Mouse (Mus musculus): ENCODE measurements around the gene C1s2. TPM values are rescaled to one million over a fixed set of nuclear protein-coding genes. Genes with fewer than 3 reads are reported as not detected.
"Not testable (repeated sequence)": the region's sequence is repeated elsewhere in the genome, so short reads cannot be mapped to it uniquely, and the experiment has no call there.

The C1s2 gene
- 0.10 and 0.15 TPM in 2 replicates for polyA plus RNA-seq (2015; fragmentation: Nextera tagmentation; extraction: Ambion mirVana)

DNA sequence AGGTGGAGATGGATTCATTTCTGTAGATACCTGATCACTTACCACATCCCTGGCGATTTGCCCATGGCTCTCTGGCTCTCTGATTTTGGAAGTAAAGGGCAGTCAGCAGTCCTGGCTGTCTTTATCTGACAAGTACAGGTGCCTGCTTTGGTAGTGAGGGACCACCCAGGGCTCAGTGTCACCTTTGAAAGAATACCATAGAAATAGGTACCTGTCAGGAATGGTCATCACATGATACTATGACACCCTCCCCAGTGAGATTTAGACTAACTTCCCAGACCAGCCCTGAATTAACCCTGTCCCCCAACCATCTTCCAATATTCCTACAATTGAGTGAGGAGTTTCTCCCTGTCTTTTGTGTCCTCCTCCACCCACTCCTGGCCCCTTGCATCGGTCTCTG lies at the start of gene C1s2:
C1s2 (minus strand) TSS at position 101 of the 400 bp plus-strand sequence.
- not testable (repeated sequence) for DNase-seq (ENCODE audit: low spot score)

GRCm38 (mm10) chr6:124683591-124684417 lies 47.9 kb upstream of the C1s2 start:
- DNase-seq (ENCODE audit: low spot score) = no peak

DNA sequence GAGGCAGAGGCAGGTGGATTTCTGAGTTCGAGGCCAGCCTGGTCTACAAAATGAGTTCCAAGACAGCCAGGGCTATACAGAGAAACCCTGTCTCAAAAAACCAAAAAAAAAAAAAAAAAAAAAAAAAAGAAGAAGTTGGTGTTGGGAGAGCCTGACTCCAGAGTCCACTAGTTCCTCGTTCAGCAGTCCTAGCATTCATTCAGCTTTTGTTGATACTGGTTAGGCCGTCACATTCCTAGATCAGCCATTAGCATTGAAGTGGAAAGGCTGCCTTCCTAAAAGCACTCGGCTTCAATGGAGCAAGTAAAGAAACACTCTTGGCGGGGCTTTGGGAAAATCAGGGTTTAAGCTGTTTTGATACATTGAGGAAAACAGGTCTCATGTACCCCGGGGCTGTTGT lies 46.4 kb upstream of the C1s2 start:
- not testable (repeated sequence) for DNase-seq (ENCODE audit: low spot score)

- no peak for DNase-seq (ENCODE audit: low spot score)
These were observed 43.6 kb upstream of the C1s2 start for GRCm38 (mm10) chr6:124679486-124679885.

- no peak for DNase-seq (ENCODE audit: low spot score)
These were observed 42.9 kb upstream of the C1s2 start for GRCm38 (mm10) chr6:124678769-124679168.

DNA sequence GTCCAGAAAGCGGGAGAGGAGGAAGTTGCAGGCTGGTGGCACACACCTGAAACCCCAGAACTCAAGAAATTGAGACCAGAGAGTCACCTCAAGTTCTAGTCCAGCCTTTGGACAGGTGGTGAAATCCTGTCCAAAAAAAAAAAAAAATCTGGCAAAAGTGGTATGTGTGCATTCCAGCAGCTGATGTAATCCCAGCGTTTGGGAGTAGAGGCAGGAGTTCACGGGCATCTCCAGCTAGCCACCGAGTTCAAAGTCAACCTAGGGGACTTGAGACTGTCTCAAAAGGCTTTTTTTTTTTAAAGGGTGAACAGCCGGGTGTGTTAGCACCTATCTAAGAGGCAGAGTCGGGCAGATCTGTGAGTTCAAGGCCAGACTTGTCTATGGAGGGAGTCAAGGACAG lies 40.3 kb upstream of the C1s2 start:
- no peak for DNase-seq (ENCODE audit: low spot score)

DNA sequence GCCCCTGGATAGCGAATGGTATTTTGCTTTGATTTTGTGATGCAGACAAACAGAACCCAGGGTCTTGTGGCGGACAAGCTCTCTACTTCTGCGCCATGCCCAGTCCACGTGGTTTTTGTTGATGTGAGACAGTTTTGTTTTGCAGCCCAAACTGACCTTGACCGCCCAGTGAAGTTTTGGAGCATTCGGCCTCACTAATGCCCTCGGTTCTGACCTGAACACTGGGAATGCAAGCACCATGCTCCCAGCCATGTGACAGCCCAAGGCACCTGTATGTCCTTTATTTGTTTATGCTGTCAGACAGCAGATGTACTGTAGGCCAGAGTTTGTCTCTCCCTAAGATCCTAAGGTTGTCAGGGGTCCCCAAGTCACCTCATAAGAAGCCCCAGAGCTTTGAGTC lies 38.7 kb upstream of the C1s2 start:
- DNase-seq (ENCODE audit: low spot score) = no peak

DNA sequence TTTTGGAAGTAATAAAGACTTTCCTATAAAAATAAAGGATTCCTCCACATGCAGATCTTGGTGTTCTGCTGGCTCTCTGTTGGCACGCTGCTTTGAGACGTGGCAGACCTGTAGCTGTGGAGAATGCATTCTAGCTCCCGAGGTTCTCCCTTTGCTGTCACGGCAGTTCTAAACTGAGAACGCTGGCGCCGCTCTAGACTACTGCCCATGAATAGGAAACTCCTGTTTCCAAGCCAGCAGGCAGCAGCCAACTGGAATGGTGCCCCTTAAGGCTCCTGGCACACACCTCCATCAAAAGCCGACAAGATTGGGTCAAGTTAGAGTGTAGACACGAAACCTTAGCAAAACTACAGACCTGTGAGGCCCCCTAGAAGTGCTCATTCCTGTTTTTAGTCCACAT lies 37.7 kb upstream of the C1s2 start:
- DNase-seq (ENCODE audit: low spot score) = no peak

DNA sequence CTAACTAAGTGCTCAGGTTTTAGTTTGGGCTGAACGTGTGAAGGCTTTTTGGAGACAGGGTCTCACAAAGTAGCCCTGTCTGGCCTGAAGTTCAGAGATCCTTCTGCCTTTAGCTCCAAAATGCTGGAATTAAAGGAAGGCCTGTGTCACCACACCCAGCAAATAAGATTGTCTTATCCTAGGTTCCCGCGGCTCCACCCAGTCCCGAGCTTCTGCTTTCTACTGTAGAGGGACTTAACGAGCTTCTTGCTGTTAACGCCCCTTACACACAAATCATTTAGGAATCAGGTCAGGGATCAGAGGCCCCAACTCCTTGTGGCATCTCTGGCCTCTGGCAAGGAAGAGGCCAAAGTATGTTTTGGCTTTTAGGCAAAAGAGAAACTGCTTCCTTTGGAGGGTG lies 36.2 kb upstream of the C1s2 start:
- DNase-seq (ENCODE audit: low spot score) = no peak

DNA sequence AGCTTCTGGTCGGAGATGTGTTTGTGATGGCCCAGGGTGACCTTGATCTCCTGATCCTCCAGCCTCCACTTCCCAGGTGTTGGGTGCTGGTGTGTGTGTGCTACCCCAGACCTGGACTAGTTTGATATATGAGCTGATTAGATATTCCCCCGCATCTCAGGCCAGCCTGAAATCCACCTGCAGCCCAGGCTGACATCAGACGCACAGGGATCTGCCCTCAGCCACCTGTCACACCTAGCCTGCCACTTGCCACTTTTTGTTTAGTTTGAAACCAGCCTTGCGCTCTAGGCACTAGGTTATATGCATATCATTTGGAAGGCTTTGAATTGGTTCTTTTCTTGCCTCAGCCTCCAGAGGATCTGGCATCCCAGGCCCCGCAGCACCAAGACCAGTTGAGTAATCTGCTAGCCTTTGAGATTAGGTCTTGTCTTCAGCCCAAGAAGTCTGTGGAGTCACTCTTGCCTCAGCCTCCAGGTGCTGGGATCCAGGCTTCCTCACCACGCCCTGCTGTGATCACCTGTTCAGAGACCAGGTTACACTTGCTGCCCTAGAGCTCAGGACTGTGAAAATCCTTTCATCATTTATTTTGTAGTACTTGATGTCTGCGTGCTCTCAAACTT lies 34.5 kb upstream of the C1s2 start:
- no peak for DNase-seq (ENCODE audit: low spot score)

- no peak for DNase-seq (ENCODE audit: low spot score)
These were observed 33.5 kb upstream of the C1s2 start for GRCm38 (mm10) chr6:124669234-124669859.

DNA sequence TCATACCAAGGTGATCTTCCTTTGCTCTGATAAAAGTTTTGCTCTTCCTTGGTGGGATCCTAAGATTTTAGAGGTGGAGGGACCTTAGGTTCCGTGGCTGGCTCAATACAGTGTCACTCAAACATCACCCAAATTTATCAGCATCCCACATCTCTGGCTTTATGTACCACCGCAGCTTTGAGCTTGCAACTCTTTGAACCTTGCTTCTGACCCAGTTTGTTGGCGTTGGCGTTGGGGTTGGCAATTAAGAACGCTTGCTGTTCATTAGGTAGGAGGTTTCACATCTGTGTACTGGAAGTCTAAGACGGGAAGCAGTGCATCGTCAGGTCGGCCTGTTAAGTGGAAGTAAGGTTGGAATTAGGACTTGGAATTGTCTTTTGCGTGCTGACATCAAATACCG lies 29.1 kb upstream of the C1s2 start:
- peak; percentile 60 for DNase-seq (ENCODE audit: low spot score)

- no peak for DNase-seq (ENCODE audit: low spot score)
These were observed 28.4 kb upstream of the C1s2 start for GRCm38 (mm10) chr6:124664256-124664655.

DNA sequence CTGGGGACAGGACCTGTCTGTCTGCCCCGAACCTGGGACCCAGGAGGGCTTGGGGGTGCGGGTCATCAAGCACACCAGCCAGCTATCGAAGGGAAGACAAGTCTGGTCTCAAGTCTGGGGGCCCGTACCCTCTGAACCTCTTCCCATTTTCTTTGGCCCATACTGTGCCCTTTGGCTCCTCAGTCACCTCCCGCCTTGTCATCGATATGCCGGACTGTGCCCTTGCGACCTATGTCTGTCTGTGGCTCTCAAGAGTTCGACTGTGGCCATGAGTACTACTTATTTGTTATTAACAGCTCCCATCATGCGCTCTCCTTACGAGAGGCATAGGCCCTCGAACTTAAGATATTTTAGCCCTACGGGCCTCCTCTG lies 27.5 kb upstream of the C1s2 start:
- no peak for DNase-seq (ENCODE audit: low spot score)

GRCm38 (mm10) chr6:124662477-124663423 lies 26.9 kb upstream of the C1s2 start, which contains the start of gene Lpcat3:
Lpcat3 (plus strand) TSS chr6:124663027.
- peak; percentile 99 for DNase-seq (ENCODE audit: low spot score)

DNA sequence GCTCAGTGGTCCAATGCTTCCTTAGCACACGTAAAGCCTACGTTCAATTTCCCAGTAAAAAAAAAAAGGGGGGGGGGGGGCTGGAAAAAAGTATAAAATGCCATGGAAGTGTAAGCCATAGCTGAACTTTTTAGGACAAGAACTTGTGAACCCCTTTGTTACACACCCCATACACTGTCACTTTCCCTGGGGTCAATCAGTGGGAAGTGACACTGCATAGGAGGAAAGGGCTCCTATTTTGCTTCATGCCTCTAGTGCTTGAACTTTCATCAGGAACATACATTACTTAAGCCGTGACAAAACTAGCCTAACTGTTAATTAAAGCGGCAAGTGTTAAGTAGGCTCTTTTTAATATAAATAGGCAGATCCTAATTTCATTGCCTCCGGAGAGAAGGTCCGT lies 26.1 kb upstream of the C1s2 start:
- DNase-seq (ENCODE audit: low spot score) = no peak

- no peak for DNase-seq (ENCODE audit: low spot score)
These were observed 25.4 kb upstream of the C1s2 start for GRCm38 (mm10) chr6:124661156-124661806.

GRCm38 (mm10) chr6:124658067-124658466 lies 22.2 kb upstream of the C1s2 start:
- no peak for DNase-seq (ENCODE audit: low spot score)

GRCm38 (mm10) chr6:124655893-124656292 lies 20.0 kb upstream of the C1s2 start:
- DNase-seq (ENCODE audit: low spot score) = no peak

DNA sequence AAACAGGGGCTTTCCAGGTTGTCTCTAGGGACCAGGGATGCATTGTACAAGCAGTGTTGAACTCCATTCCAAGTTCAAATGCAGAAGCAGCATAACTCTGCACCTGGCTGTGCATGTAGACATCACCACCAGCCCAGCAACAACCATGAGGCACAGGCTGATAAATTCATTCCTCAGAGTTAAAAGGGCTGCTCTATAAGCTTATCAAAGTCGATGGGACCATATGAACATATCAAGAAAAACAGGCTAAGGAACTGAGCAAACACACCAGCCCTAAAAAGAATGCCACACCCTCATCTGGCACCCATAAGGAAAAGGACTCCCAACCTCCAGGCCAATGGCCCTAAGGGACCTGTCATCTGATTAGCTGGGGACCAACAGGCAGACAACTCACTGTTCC lies 10.5 kb upstream of the C1s2 start:
- no peak for DNase-seq (ENCODE audit: low spot score)

DNA sequence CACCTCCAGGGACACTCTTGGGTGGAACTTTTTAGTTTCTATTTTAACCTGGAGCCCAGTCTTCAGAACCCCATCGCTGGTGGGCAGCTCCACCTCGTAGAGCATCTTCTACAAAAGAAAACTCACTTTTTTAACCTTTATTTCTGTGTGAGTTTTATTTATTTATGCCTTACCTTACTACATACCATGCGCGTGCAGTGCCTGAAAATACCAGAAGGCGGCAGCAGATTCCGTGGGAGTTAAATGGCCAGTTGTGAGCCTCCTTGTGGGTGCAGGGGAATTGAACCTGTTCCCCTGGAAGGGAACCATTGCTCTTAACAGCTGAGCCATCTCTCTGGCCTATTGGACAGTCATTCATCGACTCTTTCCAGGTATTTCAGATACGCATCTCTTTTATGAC lies 5.1 kb upstream of the C1s2 start:
- DNase-seq (ENCODE audit: low spot score) = peak; percentile 70

Data from thymus, postnatal 0 days (tissue).